8 mouse cellular contexts compared by ENCODE assay signal in genomic region chr17:35739675-35740074, GRCm38 (mm10). TPM values are rescaled to one million over a fixed set of nuclear protein-coding genes. Genes with fewer than 3 reads are reported as not detected.
DNase-seq lines count a peak whose midpoint lies in the region; ATAC-seq and TF ChIP-seq lines count a peak whose summit lies in the region.

No protein-coding gene starts in this region.

- H3K27me3 ChIP-seq in hindbrain, embryonic 10.5 days (ENCODE audit: insufficient read depth, poor library complexity, severe bottlenecking) = peaks cover 15% of the 10 kb centered on the region
- no peaks in the 10 kb centered on the region for H3K27me3 ChIP-seq in hindbrain, embryonic 13.5 days
- H3K27me3 ChIP-seq in intestine, embryonic 16.5 days (replicated peaks; ENCODE audit: control insufficient read depth, insufficient read depth, low read length) = no peaks in the 10 kb centered on the region
- H3K27me3 ChIP-seq in midbrain, embryonic 14.5 days (ENCODE audit: control insufficient read depth, insufficient read depth, low read length) = no peaks in the 10 kb centered on the region; the same call in 1 of the 2 replicates
- no peaks in the 10 kb centered on the region for H3K27me3 ChIP-seq in splenic B cell, adult 2 months (ENCODE audit: control insufficient read depth, insufficient read depth, low read length, poor library complexity, severe bottlenecking)

- H3K27ac ChIP-seq in hindbrain, embryonic 10.5 days = no peak overlapping the region
- H3K27ac ChIP-seq in hindbrain, embryonic 13.5 days = no peak overlapping the region
- peak overlapping the region; percentile 53 for H3K27ac ChIP-seq in gastrocnemius, adult 2 months
- no peak overlapping the region for H3K27ac ChIP-seq in intestine, embryonic 16.5 days (ENCODE audit: low read length)
- no peak overlapping the region for H3K27ac ChIP-seq in midbrain, embryonic 14.5 days (replicated peaks; ENCODE audit: low read depth, low read length)

- H3K9ac ChIP-seq in hindbrain, embryonic 13.5 days = no peak overlapping the region
- H3K9ac ChIP-seq in intestine, embryonic 16.5 days (ENCODE audit: low read depth, low read length) = no peak overlapping the region
- no peak overlapping the region for H3K9ac ChIP-seq in midbrain, embryonic 14.5 days (replicated peaks; ENCODE audit: low read length)

- no peak for ATAC-seq in hindbrain, embryonic 13.5 days (ENCODE audit: low FRiP score)
- peak; percentile 48; the same call in 1 of the 2 replicates for ATAC-seq in intestine, embryonic 16.5 days
- ATAC-seq in midbrain, embryonic 14.5 days (ENCODE audit: low FRiP score, low TSS enrichment) = no peak

- no peak overlapping the region for H3K4me2 ChIP-seq in hindbrain, embryonic 13.5 days
- no peak overlapping the region for H3K4me2 ChIP-seq in intestine, embryonic 16.5 days (ENCODE audit: low read depth, low read length)
- no peak overlapping the region for H3K4me2 ChIP-seq in midbrain, embryonic 14.5 days (ENCODE audit: low read length)

- no peaks in the 10 kb centered on the region for H3K36me3 ChIP-seq in hindbrain, embryonic 10.5 days
- no peaks in the 10 kb centered on the region for H3K36me3 ChIP-seq in hindbrain, embryonic 13.5 days
- H3K36me3 ChIP-seq in intestine, embryonic 16.5 days (ENCODE audit: control insufficient read depth, insufficient read depth, low read length) = no peaks in the 10 kb centered on the region
- no peaks in the 10 kb centered on the region for H3K36me3 ChIP-seq in midbrain, embryonic 14.5 days (ENCODE audit: control insufficient read depth, insufficient read depth, low read length)
- H3K36me3 ChIP-seq in splenic B cell, adult 2 months (ENCODE audit: control insufficient read depth, insufficient read depth, low read length, poor library complexity, severe bottlenecking) = no peaks in the 10 kb centered on the region

- peak; percentile 90 for TF ChIP-seq CTCF in gastrocnemius, adult 2 months (IDR thresholded peaks at IDR 0.05)

- peaks cover 14% of the 10 kb centered on the region for H3K4me1 ChIP-seq in hindbrain, embryonic 10.5 days (replicated peaks)
- H3K4me1 ChIP-seq in hindbrain, embryonic 13.5 days (replicated peaks) = no peaks in the 10 kb centered on the region; the same call in 1 of the 2 replicates
- no peaks in the 10 kb centered on the region for H3K4me1 ChIP-seq in intestine, embryonic 16.5 days (ENCODE audit: control insufficient read depth, insufficient read depth, low read length)
- H3K4me1 ChIP-seq in midbrain, embryonic 14.5 days (ENCODE audit: control insufficient read depth, insufficient read depth, low read length) = no peaks in the 10 kb centered on the region

- peak; percentile 71 for DNase-seq in hindbrain, embryonic 10.5 days (ENCODE audit: low spot score)
- DNase-seq in cerebellum, adult 9-10 months = peak; percentile 97
- DNase-seq in gastrocnemius, adult 2 months = peak; percentile 88
- DNase-seq in left cerebral cortex, postnatal 14 days (ENCODE audit: low spot score in 2 of 2) = peak; percentile 94 to 95
- peak; percentile 84 for DNase-seq in midbrain, embryonic 14.5 days
- peak; percentile 74 for DNase-seq in splenic B cell, adult 2 months (ENCODE audit: low read depth, low spot score)

- intact Hi-C loops in gastrocnemius, adult 2 months (cut with DNase I) = loop anchor here (2.0 to 5.0 kb wide), 3 partner anchors 83 to 147 kb away; partner anchors contain the start of gene Flot1
- intact Hi-C loops in left cerebral cortex, postnatal 14 days (cut with DNase I) = loop anchor here (2.0 to 5.0 kb wide), 4 partner anchors 42 to 157 kb away; no protein-coding TSS in a partner anchor

- no peaks in the 10 kb centered on the region for H3K9me3 ChIP-seq in hindbrain, embryonic 10.5 days
- H3K9me3 ChIP-seq in hindbrain, embryonic 13.5 days = no peaks in the 10 kb centered on the region
- no peaks in the 10 kb centered on the region for H3K9me3 ChIP-seq in intestine, embryonic 16.5 days (ENCODE audit: control insufficient read depth, low read length)
- H3K9me3 ChIP-seq in midbrain, embryonic 14.5 days (ENCODE audit: control insufficient read depth, low read length) = no peaks in the 10 kb centered on the region

- no peak overlapping the region for H3K4me3 ChIP-seq in hindbrain, embryonic 10.5 days
- H3K4me3 ChIP-seq in hindbrain, embryonic 13.5 days = no peak overlapping the region
- peak overlapping the region; percentile 47; the same call in 1 of the 2 replicates for H3K4me3 ChIP-seq in gastrocnemius, adult 2 months
- no peak overlapping the region for H3K4me3 ChIP-seq in intestine, embryonic 16.5 days (ENCODE audit: low read length)
- no peak overlapping the region for H3K4me3 ChIP-seq in midbrain, embryonic 14.5 days (replicated peaks; ENCODE audit: low read depth, low read length)

- 17% methylated on average over 6 of the region's 6 CpGs for WGBS in hindbrain, embryonic 10.5 days
- WGBS in hindbrain, embryonic 13.5 days = 17% methylated on average over 6 of the region's 6 CpGs
- WGBS in intestine, embryonic 16.5 days = 8% methylated on average over 6 of the region's 6 CpGs
- WGBS in midbrain, embryonic 14.5 days = 19% methylated on average over 6 of the region's 6 CpGs

RNA-seq across cellular contexts. Expression of gene Ddr1, which starts 35.3 kb away (rescaled TPM):
- polyA plus RNA-seq in hindbrain, embryonic 10.5 days (2016; fragmentation: Nextera tagmentation; extraction: Ambion mirVana) = 134 and 184 TPM in 2 replicates
- polyA plus RNA-seq in hindbrain, embryonic 13.5 days (2015; fragmentation: Nextera tagmentation; extraction: Ambion mirVana) = 128 and 140 TPM in 2 replicates
- 10 to 100 TPM; 13.4 to 15.9 TPM for total RNA-seq in gastrocnemius, adult 2 months (2021)
- polyA plus RNA-seq in intestine, embryonic 16.5 days (2015; fragmentation: Nextera tagmentation; extraction: Ambion mirVana) = 54.1 and 57.1 TPM in 2 replicates
- total RNA-seq in left cerebral cortex, postnatal 14 days (2021) = 10 to 100 TPM; 46.1 to 52.8 TPM
- polyA plus RNA-seq in midbrain, embryonic 14.5 days (2014; fragmentation: Nextera tagmentation; extraction: Ambion mirVana) = 52.9 and 87.2 TPM in 2 replicates
